Mouse (Mus musculus): Measurements from ENCODE around the gene Gm20918.
"Not testable (repeated sequence)": the region's sequence is repeated elsewhere in the genome, so short reads cannot be mapped to it uniquely, and the experiment has no call there.

Gene Gm20918

DNA sequence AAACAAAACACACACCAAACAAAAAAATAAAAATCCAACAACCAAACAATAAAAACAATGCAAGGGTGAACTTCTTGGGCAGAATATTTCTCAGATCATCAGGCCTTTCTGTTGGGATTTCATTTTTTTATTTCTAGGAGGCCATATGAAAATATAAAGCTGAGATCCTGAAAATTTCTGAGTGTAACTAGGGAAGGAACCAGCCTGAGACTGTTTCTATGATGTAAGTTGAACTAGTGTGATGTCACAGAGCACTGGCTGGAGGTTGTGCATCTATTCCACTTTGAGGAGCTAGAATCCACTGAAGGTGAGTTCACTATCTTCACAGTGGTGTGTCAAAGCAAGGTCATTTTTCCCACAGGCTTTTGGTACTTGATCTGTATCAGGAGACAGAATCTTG lies at the start of gene Gm20918:
Gene Gm20918, plus strand, starts transcription at position 301 of the 400 bp plus-strand sequence.
- ATAC-seq (ENCODE audit: low TSS enrichment) = not testable (repeated sequence)
